Mouse (Mus musculus) heart, postnatal 4 days (tissue): ENCODE data around the gene E030018B13Rik. TPM values are rescaled to one million over a fixed set of nuclear protein-coding genes. Genes with fewer than 3 reads are reported as not detected.

Experiments
- DNase-seq: peaks from one replicate; pipeline ENCODE4 v3.0.0; 2021
- total RNA-seq, 2 experiments: library from RNA; stranded (reverse); gene quantifications; 2 replicates each; pipeline ENCODE4 v1.2.3; 2021

E030018B13Rik gene
- total RNA-seq, 2 experiments from 2014 or later: not detected

DNA sequence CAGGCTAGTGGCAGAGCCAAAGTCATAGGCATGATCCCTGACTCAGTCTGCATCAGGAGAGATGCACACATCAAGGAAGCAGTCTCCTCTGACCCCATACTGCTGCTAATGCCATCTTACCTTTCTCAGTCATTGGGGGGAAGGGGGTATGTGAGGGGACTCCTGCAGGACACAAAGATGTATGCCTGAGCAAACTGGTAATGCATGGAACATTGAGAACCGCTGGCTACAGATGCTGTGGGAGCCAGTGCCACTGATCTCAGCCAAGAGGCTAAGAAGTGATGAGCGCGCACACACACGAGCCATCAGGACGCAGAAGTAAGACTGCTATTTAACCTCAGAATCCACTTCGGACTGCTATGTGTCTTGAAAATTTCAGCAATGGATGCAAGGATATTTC, 18.5 kb upstream of the E030018B13Rik start:
- no peak for DNase-seq

DNA sequence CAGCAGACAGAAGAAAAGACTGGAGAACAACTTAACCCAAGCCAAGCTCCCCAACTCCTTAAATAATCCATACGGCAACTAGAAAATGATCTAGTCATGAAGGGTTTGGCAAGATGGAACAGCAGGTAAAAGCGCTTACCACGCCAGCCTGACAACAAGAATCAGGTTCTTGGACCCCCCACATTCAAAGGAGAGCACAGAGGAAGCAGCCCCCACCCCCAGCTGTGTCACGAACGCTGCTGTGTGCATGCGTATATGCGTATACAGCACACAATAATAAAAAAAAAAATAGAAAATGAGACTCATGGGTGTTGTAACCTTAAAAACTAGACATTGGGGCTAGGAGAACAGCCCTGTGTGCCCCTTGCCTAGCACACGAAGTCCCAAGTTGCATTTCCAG, 16.7 kb upstream of the E030018B13Rik start:
- no peak for DNase-seq

DNA sequence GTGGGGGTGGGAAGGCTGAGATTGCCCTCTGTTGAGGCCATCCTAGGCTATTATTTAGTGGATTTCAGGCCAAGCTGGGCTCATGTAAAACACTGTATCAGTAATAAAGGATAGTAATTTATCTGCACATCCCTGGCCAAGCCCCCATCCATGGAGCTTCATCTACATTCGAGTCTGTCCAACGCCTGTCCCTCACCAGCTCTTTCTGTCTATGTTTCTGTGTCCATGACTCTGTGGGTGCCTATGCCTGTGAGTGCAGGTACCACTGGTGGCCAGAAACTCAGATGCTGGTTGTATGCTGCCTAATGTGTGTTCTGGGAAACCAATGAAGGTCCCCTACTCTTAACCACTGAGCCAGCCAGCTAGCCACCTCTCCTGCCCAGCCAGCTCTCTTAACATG, 16.2 kb upstream of the E030018B13Rik start:
- no peak for DNase-seq

DNA sequence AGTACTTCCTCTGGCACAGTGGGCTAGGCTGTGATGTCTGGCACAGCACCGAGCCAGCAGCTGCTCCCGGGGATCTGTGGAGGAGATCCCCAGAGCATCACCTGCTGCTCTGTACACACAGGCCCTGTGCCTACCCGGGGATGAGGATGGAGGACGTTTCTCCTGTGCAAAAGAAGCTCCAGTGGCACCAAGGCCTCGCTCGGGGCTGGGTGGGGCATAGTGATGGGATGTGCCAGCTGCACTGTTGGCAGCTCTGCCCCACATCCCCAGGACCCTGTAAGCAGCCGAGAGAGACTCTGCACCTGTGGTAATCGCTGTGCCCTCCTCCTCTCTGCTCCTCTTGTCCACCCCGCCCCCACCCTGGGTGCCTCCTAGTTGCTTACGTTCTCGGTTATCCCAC, 15.3 kb upstream of the E030018B13Rik start:
- DNase-seq: no peak

DNA sequence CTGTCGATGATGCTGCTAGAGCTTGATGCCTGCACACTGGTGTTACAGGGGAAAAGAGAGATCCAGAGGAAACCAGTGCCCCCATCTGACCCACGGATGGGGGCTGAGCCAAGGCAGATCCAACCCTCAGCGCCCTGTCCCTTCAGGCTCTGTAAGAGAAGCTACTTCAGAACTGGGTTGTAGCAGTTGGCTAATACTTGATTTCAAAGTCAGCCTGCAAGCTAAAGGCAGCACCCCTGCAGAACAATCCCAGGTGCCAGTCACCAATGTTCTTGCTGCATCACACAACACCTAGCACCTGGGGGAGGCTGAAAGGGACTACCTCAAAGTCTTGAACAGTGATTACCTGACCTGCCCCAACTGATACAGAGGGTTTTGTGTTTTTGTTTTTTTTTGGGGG, 14.7 kb upstream of the E030018B13Rik start:
- DNase-seq: no peak

DNA sequence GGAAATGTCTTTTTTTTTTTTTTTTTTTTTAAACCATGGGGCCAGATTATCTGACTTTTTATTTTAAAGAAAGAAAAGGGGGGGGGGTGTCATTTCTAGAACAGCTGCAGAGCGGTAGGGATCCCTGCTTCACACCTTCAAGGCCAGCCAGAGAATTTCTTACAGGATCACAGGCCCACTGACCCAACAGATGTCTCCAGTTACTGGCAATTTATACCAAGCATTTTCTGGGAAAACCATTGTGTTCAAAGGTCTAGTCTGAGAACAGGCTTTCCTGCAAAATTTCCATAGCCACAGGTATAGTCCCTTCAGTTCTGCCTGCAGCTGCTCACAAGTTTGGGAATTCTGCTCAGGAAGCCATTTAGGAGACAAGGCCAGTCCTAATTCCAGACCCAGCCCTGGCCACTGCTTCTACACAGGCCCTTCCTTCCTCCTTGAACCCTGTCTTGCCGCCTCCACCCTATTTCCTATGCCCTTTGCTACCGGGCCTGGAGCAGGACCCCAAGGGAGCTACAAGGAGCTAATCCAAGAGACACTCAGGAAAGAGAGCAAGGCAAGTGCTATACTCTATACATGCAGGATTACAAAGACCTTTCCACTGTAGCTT, 13.9 kb upstream of the E030018B13Rik start:
- no peak for DNase-seq

DNA sequence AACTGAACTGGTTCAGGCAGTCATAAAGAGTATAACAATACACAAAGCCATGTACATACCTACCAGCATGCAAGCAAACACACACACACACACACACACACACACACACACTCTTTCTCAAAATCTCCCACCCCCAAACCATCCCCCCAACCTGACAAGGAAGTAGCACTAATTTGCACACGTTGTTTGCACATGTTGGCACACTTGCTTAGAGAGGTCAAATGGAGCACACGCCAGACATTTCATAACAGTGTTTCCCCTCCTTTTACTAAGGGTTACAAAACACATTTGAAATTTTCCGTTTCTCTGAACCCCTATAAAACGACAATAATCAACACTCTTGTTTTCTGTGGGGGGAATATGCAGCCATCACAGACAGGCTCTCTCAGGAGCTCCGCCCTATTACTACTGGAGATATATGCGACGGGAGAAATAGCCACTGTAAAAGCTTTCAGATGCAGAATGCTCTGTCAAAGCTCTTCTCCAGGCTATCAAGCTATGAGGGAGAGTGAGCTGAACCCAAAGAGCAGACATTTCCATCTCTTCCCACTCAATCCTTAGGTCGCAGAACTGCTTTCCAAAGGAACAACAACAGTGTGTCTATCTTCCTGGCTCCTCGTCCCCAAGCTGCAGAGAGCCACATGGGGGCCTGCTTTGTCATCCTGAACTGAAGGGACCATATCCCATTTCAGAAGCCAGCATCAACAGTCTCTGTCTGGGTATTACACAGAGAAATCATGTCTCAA, 12.8 kb upstream of the E030018B13Rik start:
- DNase-seq: no peak

DNA sequence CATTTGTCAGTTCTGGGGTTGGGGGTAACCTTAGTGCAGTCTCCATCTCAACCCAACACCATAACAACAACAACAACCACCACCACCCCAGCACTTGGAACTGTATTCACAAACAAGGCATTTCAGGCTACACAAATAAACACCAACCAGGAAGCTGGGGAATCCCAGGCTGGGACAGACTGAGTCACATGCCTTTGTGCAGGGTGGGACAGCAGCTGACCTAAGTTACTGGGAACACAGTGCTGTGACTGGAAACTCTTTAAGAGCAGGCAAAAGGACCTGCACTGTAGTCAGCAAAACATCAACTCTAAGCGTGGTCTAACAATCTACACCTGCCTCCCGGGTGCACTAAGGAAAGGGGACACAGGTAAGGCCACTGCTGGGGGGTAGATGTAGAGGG, 11.5 kb upstream of the E030018B13Rik start:
- peak; percentile 31 for DNase-seq

DNA sequence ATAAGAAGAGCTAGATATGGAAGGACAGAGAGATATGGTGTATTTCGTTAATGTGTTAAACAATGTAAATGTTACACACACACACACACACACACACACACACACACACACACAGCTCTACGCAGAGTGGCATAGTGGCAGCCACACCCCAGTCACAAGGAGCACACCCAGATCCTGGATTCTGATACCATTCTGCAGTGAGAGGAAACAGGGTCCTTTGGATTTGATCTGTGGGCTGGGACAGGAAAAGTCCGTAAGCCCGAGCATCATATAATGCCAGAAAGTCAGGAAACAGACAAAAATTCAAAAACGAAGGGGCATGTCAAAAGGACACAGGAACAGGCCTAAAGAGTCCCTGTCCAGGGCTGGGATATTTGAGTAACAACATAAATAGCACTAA, 11.0 kb upstream of the E030018B13Rik start:
- no peak for DNase-seq

DNA sequence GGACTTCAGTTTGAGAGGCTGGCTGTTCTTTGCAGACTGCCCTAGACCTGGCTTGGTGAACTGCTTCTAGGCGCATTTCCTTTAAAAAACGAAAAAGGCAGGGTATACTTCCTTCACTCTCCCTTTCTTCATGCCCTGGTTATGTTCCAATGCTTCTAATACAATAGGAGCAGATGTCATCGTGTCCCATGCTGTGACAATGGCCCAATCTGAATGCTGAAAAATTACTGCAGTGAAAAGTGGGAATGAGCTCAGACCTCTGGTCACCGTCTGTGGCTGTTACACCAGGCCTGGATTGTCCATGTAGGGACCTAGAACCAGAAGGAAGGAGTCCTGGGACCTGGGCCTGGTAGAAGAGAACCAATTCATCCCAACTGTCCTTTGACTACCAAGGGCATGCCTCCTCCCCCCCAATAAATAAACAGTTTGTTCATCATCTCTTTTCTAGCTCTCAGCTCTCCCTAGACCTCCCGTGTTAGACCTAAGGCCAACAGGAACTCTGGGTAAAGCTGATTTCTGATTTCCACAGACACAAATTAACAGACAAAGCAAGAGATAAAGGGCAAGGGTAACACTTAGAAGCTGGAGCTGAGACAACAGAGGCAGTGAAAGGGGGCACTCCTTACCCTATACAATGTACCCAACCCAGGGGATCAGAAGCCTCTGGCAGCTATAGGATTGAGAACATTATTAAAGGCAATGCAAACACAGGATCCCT, 8.7 kb upstream of the E030018B13Rik start:
- no peak for DNase-seq

DNA sequence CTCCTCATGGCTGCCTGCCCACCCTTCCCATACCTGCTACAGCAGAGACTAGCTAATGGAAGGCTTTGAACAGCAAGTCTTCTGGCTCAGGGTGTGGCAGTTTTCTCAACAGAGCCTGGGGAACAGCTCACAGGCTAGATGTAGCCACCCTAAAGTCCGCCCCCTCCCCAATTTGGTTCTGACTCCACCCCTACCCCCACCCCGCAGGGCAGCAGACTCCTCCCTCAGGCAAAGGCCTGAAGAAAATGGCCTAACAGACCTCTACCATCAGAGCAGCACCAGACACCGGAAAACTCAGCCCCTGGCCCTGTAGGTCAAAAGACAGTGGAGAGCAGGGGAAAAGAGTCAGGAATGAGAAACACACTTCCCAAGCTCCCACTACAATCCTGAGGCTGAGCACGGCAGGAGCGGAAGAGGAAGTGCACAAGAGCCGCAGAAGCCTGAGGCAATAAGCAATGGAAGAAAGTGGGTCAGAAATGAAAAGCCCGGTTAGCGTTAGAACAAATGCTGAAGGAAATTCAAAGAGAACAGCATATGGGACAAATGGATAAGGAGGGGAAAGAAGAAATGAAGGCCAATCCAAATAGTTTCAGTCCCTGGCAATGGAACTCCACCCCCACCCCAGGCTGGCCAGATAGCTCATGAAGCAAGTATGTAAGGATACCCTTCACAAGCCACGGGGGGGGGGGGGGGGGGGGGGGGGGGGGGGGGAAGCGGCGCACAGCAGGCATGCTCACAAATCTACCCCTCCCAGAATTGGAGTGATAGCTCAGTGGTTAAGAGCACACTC, 8.0 kb upstream of the E030018B13Rik start:
- DNase-seq: no peak

DNA sequence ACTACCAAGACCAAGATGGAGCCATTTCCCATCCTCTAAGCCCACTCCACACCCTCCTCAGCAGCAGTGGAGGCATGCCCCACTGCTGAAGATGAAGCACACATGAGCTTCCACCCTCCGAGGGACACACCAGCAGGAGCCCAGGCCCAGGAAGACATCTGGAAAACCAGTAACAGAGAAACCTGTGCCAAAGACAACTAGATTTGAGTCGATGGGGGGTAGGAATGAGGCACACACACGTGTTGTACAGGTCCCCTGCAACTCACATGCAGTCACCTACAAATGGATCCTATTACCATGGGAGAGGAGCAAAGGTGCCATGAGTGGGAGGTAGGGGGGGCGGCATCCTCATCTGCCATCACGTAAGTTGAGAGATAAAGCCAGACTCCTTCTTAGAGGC, 6.4 kb upstream of the E030018B13Rik start:
- no peak for DNase-seq

DNA sequence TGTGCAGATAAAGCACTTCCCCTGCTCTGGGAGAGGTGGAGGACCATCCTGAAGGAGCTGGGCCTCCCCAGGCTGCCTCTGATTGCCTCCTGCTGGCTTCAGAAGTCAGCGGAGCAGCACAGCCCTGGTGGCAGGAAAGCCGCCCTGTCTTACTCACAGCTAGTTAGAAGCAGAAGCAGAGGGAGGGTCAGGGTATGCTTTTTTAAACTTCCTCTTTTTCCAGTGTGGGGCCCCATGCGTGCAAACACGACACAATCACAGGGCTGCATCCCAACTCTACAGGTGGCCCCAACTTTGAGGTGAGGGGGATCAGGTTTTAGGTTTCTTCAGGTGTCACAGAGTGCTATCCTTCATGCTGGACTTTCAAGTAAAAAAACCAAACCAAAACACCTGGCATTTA, 5.7 kb upstream of the E030018B13Rik start:
- DNase-seq: peak; percentile 32

DNA sequence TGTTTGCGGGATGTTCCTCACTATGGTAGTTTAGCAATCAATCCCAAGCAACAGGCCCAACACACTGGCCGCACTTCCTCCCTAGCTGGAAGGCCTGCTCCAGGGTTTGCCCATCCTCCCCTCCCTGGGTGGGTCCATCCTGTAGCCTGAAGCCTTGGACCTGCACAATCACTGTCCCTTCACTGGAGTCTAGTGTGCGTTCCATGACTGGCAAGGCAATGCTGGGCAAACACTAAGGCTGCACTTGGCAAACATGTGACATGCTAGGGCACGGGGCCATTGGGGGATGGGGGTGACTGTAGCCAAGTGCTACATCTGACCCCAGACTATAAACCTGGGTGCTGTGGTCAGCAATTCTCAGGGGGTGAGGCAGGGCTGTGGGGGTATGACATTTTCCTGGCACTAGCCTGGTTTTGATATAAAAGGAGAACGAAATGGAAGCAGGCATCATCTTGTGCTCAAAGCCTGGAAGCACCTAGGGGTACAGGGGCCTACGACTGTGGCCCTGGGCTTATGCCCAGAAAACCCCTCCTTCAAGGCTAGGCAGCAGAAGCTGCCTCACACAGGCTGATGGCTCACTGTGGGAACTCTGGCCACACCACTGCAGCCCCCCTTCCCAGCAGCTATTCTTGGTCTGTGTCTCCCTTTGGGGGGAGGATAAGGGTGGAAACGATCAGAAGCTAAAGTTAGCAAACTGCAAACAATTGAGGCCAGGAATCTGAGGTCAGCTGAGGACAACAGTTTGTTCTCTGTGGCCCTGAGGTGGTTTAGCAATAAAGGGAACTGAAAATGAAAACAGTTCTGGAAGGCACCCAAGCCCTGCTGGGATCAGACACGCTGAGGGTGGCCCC, 5.0 kb upstream of the E030018B13Rik start:
- DNase-seq: peak; percentile 78

DNA sequence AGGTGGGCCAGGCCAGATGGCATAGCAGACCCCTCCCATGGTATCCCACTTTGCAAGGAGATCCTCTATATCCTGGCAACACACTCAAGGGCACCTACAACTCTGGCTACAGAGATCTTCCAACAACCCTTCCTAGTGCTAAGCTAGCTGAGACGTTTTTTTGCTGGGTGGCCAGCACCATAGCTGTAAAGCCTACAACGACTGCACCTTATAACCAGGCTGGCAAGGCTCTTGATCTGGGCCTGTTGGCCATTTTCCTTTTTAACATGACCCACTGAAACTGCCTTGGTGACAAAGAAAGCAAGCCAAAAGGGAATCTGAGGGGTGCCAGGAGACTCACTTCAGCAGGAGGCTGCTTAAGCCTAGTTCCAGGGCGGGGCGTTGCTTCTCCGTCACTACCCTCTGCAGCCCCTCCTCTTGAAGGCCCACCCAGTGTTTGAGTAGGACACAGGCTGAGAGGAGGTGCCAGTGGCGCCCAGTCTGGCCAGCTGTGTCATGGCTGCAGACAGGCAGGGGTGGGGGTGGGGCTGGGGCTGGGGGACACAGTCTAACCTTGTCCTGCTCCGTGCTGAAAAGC, 4.3 kb upstream of the E030018B13Rik start:
- peak; percentile 56 for DNase-seq

DNA sequence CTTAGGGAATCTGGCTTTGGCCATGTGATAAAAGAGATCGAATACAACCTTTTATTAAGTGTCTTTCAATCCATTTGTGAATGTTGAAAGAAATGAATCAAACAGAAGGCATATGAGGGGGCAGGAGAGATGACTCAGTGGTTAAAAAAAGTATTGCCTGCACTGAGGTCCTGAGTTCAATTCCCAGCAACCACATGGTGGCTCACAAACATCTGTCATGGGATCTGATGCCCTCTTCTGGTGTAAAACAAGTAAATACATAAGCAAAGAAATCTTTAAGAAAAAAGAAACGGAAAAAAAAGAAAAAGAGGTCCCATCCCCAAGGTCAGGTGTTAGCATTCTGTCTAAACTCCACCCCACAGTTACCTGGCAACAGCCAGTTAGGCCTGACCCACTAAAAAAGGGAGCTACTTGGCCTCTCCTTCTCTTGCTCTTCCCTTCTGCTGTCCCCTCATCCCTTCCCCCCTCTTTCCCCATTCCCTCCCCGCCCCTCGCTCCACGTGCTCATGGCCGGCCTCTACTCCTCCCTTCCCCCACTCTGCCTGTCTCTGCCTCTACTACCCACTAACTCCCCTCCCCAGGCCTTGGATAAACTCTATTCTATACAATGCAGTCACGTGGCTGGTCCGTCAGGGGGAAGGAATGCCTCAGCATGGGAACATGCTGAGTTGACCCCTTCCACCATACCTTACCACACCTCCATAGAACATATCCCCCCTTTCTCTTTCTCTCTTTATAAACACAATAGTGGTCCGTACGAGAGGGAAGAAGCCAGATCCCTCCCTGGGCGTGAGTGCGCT, 3.5 kb upstream of the E030018B13Rik start:
- no peak for DNase-seq

DNA sequence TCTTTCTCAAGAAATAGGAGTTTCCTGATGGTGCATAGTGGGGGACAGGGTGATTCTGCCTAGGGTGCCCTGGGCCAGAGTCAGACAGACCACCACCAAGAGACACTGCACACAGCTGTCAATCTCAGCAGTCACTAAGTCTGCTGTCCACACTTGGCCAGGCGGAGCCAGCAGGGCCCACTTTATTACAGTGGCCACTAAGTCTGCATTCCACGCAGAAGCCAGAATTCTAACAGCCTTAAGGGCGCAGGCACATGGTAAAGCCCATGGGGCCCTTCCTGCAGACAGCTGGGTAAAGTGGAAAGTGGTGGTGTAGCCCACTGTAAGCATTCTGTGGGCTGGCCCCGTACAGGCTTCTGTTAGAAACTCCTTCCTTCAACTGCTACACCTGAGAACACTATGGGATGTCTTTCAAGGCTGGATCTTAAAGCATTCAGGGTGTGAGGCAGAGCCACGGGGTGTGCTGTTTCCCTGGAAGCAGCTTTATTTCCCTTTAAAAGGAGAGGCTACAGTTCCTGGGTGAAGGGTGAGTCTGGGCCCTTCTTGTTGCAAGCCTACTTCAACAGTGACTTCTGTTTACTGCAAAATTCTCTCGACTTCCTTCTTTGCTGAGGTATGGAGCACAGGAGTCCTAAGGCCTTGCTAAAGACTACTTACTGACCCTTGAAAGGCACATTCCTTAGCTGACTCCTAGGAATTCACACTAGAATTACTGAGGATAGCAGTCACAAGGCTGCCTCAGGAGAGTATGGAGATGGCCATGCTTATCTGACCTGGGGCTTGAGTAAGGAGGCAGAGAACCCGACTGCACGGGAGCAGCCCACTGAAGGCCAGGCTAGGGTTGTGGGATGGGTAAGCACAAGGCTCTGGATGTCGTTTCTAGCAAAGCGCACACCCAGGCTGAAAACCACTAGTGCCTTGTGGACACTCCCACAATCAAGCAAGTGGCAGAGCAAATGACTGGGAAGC, 2.6 kb upstream of the E030018B13Rik start:
- no peak for DNase-seq

DNA sequence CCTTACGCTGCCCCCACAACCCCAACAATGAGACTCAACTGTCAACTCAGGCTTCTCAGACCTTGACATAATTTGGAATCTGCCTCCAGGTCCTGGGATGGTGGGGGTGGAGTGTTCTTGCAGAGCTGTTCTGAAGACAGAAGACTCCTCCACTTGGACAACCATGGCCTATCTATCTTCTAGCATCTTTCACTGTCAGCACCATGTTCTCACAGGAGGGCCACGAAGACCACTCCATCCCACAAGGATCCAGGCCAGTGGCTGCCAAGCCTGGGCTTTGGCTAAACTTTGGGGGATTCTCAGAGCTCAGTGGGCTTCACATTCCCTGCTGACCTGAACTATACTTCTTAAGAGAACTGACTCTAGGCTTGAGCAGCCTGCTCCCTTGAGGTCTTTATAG, 1.8 kb upstream of the E030018B13Rik start:
- no peak for DNase-seq

DNA sequence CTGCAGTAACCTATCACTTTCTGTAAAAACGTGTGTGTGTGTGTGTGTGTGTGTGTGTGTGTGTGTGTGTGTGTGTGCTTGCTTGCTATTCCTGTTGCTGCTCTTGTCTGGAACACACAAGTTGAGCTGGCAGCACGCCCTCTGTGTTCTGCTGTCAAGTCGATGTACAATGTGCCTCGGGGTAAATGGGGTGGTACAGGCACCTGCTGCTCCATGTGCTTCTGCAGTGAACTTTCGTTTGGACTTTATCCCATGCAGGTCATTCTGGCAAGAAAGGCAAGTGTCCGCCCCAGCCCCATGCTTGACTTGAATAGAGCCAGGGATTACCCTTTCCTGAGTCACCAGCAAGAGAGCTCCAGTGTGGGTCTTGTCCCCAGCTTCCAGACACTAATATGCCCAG, 1.0 kb downstream of the E030018B13Rik start:
- peak; percentile 74 for DNase-seq
